Mouse (Mus musculus) NIH3T3 (cell line): ENCODE measurements at regions not wholly inside any gene's neighbourhood (a gene's known extent, or its start where the extent isn't known, plus 50 kb on each side); places are given as distances from the start of the nearest gene placed in this dataset.

ENCODE experiments used
- DNase-seq: peaks from one replicate; pipeline ENCODE4 v3.0.0-alpha.2; 2012; ENCODE audit warnings: low read depth

DNA sequence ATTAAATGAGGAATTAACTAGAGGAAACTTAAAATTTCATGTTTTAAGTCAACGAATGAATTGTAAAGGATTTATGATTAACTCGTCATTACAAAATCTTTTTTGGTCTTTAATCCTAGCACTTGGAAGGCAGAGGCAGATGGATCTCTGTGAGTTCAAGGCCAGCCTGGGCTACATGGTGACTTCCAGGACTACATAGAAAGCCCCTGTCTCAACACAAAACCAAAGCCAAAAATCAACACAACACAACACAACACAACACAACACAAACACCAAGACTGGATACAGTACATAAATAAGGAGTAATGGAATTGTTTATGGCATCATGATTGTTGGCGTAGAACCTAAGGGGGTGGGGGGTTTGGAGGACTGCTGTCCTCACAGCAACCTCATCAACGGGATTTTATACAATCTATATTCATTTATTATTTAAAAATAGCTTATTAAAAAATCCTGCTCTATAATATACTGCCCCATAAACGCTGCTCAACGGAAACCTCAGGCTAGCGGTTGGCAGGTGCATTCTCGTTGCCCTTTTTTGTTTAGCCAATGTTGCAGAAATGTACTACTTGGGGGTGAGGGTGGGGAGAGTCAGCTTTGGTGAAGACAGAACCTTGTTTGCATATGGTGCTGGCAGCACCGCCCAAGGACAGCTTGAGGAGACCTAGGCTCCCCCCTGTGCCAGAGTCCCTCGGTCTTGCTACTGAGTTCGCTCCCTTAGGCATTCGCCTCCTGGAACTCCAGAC lies 53.9 kb upstream of the Cpsf6 start:
- no peak for DNase-seq

DNA sequence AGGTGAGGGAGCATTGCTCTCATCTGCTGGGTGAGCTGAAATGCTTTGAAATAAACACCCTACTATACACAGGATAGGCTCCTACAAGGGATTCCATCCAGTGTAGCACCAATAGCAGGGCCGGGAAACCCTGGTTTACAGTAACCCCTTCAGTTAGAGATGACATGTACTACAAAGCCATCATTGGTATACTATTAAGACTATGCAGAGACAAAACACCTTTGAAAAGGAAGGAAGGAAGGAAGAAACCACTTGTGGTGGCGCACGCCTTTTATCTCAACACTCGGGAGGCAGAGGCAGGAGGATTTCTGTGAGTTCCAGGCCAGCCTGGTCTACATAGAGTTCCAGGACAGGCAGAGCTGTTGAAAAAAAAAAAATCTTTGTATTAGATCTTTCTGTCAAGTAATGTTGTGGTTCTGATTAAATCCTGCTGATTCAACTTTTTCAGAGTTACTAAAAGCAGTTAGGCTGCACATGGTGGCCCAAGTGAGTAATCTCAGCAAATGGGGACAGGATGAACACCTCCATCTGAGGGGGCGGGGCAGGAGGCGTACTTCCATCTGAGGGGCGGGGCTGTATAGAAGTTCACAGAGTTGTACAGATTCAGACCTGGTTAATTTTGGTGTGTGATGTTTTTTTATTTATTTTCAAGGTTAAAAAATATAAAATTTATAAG lies 53.2 kb upstream of the Cpsf6 start:
- DNase-seq, result no peak

DNA sequence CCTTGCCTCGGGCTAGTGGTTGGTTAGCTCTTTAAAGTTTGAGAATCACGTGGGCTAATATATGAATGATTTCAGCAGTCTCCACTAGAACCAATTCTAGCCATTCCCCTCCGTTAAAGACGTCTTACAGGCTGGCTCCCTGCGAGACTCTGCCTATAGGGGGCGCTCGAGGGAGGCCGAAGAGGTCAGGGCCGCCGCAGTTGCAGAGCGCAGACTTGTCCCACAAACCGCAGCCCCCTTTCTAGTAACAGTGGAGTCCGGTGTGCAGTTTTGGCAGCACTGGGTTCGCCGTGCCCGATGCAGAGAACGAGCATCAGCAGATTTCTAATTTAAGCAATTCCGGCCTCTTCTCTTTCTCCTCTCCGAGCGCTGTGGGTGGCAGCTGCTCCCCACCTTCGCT lies 52.6 kb upstream of the Cpsf6 start:
- DNase-seq, result no peak

- DNase-seq, result no peak
Measured at GRCm38 (mm10) chr10:117431850-117432249, 52.0 kb upstream of the Cpsf6 start.

DNA sequence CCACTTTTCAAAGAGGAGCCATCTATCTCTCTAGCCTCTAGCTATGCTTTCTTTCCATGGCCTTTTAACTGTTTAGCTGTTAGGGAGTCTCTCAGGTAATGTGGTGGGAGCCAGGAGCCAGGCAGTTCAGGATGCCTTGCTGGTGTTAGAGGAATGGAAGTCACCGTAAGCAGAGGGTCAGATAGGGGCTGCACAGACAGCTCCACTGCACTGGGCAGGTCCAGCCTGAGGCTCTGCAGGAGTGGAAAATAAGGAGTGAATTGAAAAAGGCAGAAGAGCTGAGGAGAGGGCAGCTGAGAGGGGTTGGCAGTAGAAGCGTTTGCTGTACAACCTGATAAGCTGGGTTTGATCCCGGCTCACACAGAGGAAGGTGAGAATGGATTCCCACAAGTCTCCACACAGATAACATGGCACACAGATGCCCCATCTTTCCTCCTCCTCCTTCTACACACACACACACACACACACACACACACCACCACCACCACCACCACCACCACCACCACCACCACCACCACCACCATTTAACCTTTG lies 51.3 kb upstream of the Cpsf6 start:
- DNase-seq, result no peak

GRCm38 (mm10) chr10:117430224-117430884 lies 50.5 kb upstream of the Cpsf6 start:
- no peak for DNase-seq

DNA sequence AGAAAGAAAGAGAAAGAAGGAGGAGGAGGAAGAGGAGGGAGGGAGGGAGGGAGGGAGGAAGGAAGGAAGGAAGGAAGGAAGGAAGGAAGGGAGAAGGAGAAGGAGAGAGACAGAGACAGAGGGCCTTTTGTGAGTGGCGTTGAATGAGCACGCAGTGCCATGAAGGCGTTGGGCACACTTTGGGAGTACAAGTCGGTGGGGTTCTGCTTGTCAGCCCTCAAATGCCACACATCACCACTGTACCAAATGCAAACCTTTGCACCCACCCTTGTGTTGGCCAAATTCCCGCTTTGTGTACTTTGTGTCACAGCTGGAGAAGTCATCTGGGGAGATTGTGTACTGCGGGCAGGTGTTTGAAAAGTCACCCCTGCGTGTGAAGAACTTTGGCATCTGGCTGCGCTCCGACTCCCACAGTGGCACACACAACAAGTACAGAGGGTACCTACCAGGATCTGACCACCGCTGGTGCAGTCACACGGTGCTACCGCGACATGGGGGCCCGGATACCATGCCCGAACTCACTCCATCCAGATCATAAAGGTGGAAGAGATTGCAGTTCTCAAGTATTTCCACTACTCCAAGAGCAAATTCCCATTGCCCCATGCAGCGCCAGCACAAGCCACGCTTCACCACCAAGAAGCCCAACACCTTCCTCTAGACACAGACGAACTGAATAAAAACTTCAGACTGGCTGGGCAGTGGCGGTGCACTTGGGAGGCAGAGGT lies 49.8 kb upstream of the Cpsf6 start:
- DNase-seq, result no peak
